Mouse (Mus musculus) lung, embryonic 16.5 days (tissue): Measurements from ENCODE around the gene Apoa1. TPM values are rescaled to one million over a fixed set of nuclear protein-coding genes. Genes with fewer than 3 reads are reported as not detected.

Experiments used
- ATAC-seq: fragments of 200-750 bp; cut with Nextera tagmentation; 2 replicates; pipeline ENCODE4 v1.8.0; 2017; ENCODE audit warnings: low read depth, mild to moderate bottlenecking, moderate library complexity
- H3K27ac ChIP-seq: fragments of 300-500 bp; sonication (generic); 2 replicates; pipeline ENCODE4 v1.5.1; 2014; ENCODE audit warnings: mild to moderate bottlenecking, control low read depth, low read length
- H3K27me3 ChIP-seq: fragments of 300-500 bp; sonication (generic); 2 replicates; pipeline ENCODE4 v1.6.1; 2014; ENCODE audit warnings: low read depth, low read length, mixed read lengths; ENCODE audit not compliant: control insufficient read depth, insufficient read depth
- H3K36me3 ChIP-seq: fragments of 300-500 bp; sonication (generic); 2 replicates; pipeline ENCODE4 v1.6.1; 2014; ENCODE audit warnings: low read length; ENCODE audit not compliant: control insufficient read depth, insufficient read depth
- H3K4me1 ChIP-seq: fragments of 300-500 bp; sonication (generic); replicated peaks from 2 replicates; pipeline ENCODE4 v1.6.1; 2014; ENCODE audit warnings: low read length, mixed read lengths; ENCODE audit not compliant: control insufficient read depth, insufficient read depth
- H3K4me2 ChIP-seq: fragments of 300-500 bp; sonication (generic); 2 replicates; pipeline ENCODE4 v1.6.1; 2014; ENCODE audit warnings: low read depth, low read length, control low read depth
- H3K4me3 ChIP-seq: fragments of 300-500 bp; sonication (generic); 2 replicates; pipeline ENCODE4 v1.5.1; 2014; ENCODE audit warnings: mild to moderate bottlenecking, low read length, control low read depth
- H3K9ac ChIP-seq: fragments of 300-500 bp; sonication (generic); 2 replicates; pipeline ENCODE4 v1.6.1; 2014; ENCODE audit warnings: low read length, control low read depth
- H3K9me3 ChIP-seq: fragments of 300-500 bp; sonication (generic); 2 replicates; pipeline ENCODE4 v1.6.1; 2016; ENCODE audit warnings: low read length; ENCODE audit not compliant: control insufficient read depth
- WGBS: fragments of 180-500 bp; shearing (Covaris S2); extraction: QIAGEN DNeasy Blood & Tissue Kit; methylation state at CpG from one replicate; pipeline ENCODE4 v1.1.7; 2014; 5-methylcytosine and 5-hydroxymethylcytosine counted together
- polyA plus RNA-seq: library from polyadenylated mRNA; unstranded; fragments of >200 nt; fragmentation: Nextera tagmentation; extraction: Ambion mirVana; gene quantifications from 2 replicates; pipeline ENCODE4 v1.2.1, GENCODE M21; 2015

The Apoa1 gene
- polyA plus RNA-seq, 1 experiment from 2014 or later, result 14.2 TPM

DNA sequence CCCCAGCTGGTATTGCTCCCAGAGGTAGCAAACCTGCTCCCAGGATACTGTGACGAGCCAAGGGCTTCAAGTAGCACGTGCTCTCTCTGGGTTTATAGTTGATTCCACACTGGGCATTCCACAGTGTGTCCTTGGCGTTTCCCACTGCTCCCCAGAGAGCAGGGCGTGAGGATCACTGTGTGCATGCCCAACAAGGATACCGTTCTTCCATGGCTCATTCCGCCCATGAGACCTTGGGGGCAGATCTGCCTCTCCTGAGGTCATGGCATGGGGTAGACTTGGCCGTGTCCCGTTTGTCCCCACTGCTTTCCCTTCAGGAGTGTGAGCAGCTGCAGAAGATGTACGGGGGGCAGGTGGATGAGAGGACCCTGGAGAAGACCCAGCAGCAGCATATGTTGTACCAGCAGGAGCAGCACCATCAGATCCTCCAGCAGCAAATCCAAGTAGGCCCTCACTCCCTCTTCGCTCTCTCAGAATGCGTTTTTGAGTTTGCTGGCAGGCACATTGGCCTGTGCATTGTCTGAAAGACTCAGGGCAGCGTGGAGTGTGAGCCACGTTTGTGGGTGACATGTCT, 19.9 kb upstream of the Apoa1 start:
- Histone ChIP-seq H3K27me3 (no peaks in the 10 kb centered on the region), H3K4me1 (no peaks in the 10 kb centered on the region), H3K9me3 (no peaks in the 10 kb centered on the region), H3K9ac (no peak overlapping the region), H3K4me3 (no peak overlapping the region), H3K27ac (no peak overlapping the region), H3K36me3 (peaks cover 13% of the 10 kb centered on the region), H3K4me2 (no peak overlapping the region)
- ATAC-seq, result no peak
- 86% methylated on average over 13 of the region's 13 CpGs for WGBS

DNA sequence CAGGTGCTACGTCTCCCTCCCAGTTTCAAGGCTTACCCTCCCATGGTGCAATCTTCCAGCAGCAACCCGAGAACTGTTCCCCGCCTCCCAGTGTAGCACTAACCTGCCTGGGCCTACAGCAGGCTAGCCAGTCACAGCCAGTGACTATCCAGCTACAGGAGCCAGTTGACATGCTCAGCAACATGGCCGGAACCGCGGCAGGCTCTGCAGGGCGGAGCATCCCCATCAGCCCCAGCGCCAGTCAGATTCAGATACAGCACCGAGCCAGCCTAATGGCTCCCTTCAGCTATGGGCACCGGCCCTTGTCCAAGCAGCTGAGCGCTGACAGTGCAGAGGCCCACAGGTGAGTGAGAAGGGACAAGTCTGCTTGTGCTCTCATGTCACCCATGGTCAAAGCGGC, 17.9 kb upstream of the Apoa1 start:
- no peaks in the 10 kb centered on the region for H3K27me3 ChIP-seq
- peaks cover 3% of the 10 kb centered on the region; the same call in 1 of the 2 replicates for H3K4me1 ChIP-seq
- no peak overlapping the region for H3K4me2 ChIP-seq
- H3K27ac ChIP-seq, result no peak overlapping the region
- H3K36me3 ChIP-seq, result peaks cover 10% of the 10 kb centered on the region
- H3K9me3 ChIP-seq, result no peaks in the 10 kb centered on the region
- no peak overlapping the region for H3K9ac ChIP-seq
- H3K4me3 ChIP-seq, result no peak overlapping the region
- WGBS, result 90% methylated on average over 12 of the region's 12 CpGs
- no peak for ATAC-seq

DNA sequence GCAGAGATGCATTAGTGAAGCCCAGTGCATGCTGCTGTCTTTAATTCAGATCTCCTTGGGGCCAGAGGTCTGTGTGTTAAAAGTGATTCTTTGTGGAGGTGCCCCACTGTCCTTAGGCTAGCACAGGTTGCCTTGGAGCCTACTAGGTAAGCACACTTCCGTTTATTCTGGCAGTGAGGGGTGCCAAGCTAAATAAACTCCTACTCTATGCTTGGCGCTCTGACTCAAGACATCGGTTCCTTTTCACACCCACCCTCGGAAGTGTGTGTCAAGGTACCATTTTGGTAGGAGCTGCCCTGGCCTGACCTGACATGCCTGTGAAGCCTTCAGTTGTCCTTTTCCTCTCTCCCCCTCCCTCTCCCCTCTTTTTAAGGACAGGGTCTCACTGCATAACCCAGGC, 14.1 kb upstream of the Apoa1 start:
- WGBS, result 60% methylated on average over 4 of the region's 4 CpGs
- no peak overlapping the region for H3K9ac ChIP-seq
- H3K36me3 ChIP-seq, result peaks cover 7% of the 10 kb centered on the region
- H3K4me3 ChIP-seq, result no peak overlapping the region
- no peaks in the 10 kb centered on the region for H3K9me3 ChIP-seq
- H3K4me2 ChIP-seq, result no peak overlapping the region
- H3K27me3 ChIP-seq, result no peaks in the 10 kb centered on the region
- no peak overlapping the region for H3K27ac ChIP-seq
- no peak for ATAC-seq
- peaks cover 6% of the 10 kb centered on the region; the same call in 1 of the 2 replicates for H3K4me1 ChIP-seq

DNA sequence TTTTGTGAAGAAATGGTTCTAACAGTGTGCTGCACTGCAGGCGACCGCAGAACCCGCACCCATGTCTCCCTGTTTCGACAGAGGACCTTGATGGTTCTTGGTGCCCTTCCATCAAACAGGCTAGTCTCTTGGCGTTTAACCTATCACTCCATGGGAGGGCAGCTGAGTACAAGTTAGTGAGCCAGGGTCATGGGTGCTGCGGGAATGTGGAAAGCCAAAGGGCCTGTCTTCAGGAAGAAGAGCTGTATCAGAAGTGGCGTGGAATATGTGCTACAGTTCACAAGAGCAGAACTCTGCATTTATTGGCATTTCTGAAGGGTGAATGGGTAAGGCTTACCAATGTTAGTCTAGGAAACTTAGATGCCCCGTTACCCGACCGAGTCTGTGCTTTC, 13.4 kb upstream of the Apoa1 start:
- no peak for ATAC-seq
- Histone ChIP-seq H3K27me3 (no peaks in the 10 kb centered on the region), H3K4me2 (no peak overlapping the region), H3K9ac (no peak overlapping the region), H3K9me3 (no peaks in the 10 kb centered on the region), H3K4me3 (no peak overlapping the region), H3K36me3 (peaks cover 11% of the 10 kb centered on the region), H3K4me1 (peaks cover 6% of the 10 kb centered on the region; the same call in 1 of the 2 replicates), H3K27ac (no peak overlapping the region)
- WGBS, result 77% methylated on average over 10 of the region's 10 CpGs

DNA sequence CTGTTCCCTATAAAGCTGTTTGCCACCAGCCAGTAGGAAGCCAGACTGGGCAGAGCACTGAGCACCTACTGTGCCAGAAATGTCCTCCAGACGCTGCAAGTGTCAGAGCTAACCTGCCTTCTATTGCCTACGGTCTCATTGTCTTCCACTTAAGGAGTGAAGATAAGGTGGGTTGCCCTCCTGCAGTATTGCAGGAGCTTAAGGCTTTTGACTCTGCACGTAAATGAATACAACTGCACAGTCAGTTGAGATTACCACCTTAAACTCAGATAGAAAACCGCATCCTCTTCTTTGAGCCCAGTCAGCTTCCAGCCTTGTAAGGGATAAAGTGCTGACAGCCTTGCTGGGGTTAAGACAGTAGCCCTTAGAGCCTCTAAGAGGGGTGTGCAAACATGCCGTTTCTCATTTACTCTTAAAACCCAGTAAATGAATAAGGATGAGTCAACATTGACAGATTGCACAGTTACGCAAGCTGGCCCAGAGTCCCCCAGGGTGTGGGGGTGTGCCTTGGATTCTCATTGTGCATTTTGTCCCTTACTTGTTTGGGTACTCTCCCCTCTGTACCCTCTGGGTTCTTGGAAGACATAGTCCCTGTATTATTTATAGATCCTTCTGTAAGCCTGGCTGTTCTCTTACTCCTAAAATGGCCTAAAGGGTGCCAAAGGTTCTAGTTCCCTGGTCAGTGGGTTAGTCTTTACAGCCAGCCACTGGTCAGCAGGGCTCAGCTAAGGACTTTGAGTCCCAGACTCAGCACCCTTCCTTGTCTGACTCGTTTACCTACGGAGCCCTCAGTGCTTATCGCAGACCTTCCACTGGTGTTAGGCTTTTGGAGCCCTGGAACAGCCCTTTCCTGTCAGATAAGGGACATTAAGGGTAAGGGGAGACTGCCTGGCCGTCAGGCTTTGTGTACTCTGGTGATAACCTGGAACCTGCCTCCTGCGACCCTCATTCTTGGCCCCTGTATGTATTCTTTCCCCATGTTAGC, 12.8 kb upstream of the Apoa1 start:
- H3K27ac ChIP-seq, result no peak overlapping the region
- no peak for ATAC-seq
- no peak overlapping the region for H3K4me2 ChIP-seq
- H3K4me1 ChIP-seq, result peaks cover 6% of the 10 kb centered on the region; the same call in 1 of the 2 replicates
- H3K36me3 ChIP-seq, result peaks cover 13% of the 10 kb centered on the region
- no peak overlapping the region for H3K9ac ChIP-seq
- 36% methylated on average over 11 of the region's 11 CpGs for WGBS
- no peaks in the 10 kb centered on the region for H3K9me3 ChIP-seq
- no peaks in the 10 kb centered on the region for H3K27me3 ChIP-seq
- H3K4me3 ChIP-seq, result no peak overlapping the region

DNA sequence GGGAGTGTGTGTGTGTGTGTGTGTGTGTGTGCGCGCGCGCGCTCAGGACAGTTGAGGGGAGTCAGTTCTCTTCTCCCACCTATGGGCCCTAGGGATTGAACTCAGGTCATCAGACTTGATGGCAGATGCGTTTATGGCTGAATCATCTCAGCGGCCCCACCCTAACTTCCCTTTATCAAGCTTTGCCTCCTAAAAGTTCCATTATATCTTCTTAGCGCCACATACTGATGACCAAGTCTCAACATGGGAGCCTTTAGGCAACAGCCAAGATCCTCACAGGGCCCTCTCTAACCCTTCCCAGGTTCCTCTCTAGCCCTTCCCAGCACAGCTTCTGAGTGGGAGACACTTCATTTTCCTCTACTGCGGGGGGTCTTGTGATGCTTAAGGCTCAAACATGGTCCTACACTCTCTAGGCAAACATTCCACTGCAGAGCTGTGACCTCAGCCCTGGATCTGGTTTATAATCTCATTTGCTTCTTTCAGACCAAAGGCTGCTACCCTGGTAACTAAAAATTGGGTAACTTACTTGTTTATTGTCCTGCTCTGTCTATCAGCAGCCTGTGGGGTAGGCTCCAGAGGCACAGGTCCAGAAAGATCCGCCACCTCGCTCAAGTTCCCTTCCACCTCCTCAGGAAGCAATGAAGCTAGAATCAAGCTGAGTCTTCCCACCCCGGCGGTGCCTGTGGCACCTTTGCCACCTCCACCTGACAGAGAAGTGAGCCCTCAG, 11.5 kb upstream of the Apoa1 start:
- Histone ChIP-seq H3K27me3 (no peaks in the 10 kb centered on the region), H3K27ac (no peak overlapping the region), H3K4me1 (peaks cover 6% of the 10 kb centered on the region; the same call in 1 of the 2 replicates), H3K9me3 (no peaks in the 10 kb centered on the region), H3K36me3 (peaks cover 26% of the 10 kb centered on the region), H3K4me3 (no peak overlapping the region), H3K4me2 (no peak overlapping the region), H3K9ac (no peak overlapping the region)
- ATAC-seq, result no peak
- 78% methylated on average over 13 of the region's 13 CpGs for WGBS

DNA sequence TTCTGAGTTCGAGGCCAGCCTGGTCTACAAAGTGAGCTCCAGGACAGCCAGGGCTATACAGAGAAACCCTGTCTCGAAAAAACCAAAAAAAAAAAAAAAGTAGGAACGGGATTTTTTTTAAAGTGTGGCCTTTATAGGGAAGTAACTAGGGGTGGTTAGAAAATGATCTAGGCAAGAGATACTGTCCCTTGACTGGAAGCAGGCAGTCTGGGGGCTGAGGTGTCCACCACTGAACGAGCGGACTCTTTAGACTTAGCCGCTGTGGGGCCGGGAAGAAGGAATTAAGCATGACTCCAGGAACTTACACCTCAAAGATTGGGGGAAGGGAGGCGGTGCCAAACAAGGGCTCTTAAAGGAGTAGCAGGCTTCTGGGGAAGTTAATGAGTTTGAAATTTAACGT, 10.2 kb upstream of the Apoa1 start:
- ATAC-seq, result no peak
- Histone ChIP-seq H3K27me3 (no peaks in the 10 kb centered on the region), H3K27ac (no peak overlapping the region), H3K4me2 (no peak overlapping the region), H3K36me3 (peaks cover 21% of the 10 kb centered on the region), H3K9me3 (no peaks in the 10 kb centered on the region), H3K4me3 (no peak overlapping the region), H3K4me1 (peaks cover 6% of the 10 kb centered on the region; the same call in 1 of the 2 replicates), H3K9ac (no peak overlapping the region)
- 56% methylated on average over 9 of the region's 9 CpGs for WGBS

DNA sequence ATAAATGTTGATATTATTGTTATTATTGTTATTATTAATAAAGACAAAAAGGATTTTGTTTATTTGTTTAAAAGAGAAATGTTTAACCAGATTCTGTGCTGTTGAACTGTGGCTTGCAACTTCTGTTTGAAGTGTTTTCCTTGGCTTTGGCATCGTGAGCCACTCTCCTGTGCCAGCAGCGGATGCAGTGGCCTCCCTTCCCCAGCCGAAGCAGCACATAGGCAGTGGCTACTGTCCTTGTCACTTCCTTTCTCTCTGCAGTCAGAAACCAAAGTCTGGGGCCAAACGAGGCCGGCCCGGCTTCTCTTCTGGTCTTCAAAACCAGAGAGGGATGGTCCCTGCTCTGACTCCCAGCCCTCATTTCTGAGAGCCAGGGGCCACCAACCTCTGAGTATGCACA, 5.3 kb upstream of the Apoa1 start:
- ATAC-seq, result no peak
- Histone ChIP-seq H3K27me3 (no peaks in the 10 kb centered on the region), H3K4me2 (no peak overlapping the region), H3K36me3 (peaks cover 21% of the 10 kb centered on the region), H3K9ac (no peak overlapping the region), H3K27ac (no peak overlapping the region), H3K4me3 (no peak overlapping the region), H3K9me3 (no peaks in the 10 kb centered on the region), H3K4me1 (no peaks in the 10 kb centered on the region)
- WGBS, result 76% methylated on average over 6 of the region's 6 CpGs

DNA sequence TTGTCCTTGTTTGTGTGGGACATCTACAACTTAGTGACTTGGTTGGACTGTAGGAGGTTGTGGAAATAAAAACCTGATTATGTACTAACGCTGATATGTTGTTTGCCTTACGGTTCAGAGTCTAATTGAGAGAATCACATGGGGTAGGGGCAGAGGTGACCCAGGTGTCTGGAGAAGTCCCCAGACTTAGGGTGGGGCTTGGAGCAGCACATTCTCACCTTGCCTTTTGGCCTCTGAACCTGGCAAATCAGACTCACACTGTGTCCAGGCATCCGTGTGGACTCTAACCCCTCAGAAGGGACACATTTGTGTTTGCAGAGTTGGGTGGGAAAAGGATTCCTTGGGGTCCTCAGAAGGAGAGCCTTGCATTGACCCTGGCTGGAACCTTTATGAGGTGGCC, 4.3 kb upstream of the Apoa1 start:
- Histone ChIP-seq H3K36me3 (peaks cover 21% of the 10 kb centered on the region), H3K9ac (no peak overlapping the region), H3K4me1 (no peaks in the 10 kb centered on the region), H3K4me2 (no peak overlapping the region), H3K4me3 (no peak overlapping the region), H3K27ac (no peak overlapping the region), H3K9me3 (no peaks in the 10 kb centered on the region), H3K27me3 (no peaks in the 10 kb centered on the region)
- 77% methylated on average over 3 of the region's 3 CpGs for WGBS
- ATAC-seq, result no peak
